Mouse (Mus musculus) heart, embryonic 15.5 days (tissue): ENCODE results near the gene D630045J12Rik. TPM values are rescaled to one million over a fixed set of nuclear protein-coding genes. Genes with fewer than 3 reads are reported as not detected.
A peak's percentile ranks its signal among the peaks of the same experiment; 100 is the strongest.

ENCODE experiments used
- ATAC-seq: fragments of 200-750 bp; cut with Nextera tagmentation; replicated peaks from 2 replicates; pipeline ENCODE4 v1.8.0; 2017; ENCODE audit warnings: low read depth, moderate TSS enrichment; ENCODE audit not compliant: insufficient number of reproducible peaks, insufficient read depth, low FRiP score
- H3K27ac ChIP-seq: fragments of 300-500 bp; sonication (generic); 2 replicates; pipeline ENCODE4 v1.5.1; 2015; ENCODE audit warnings: mild to moderate bottlenecking, inconsistent platforms
- H3K27me3 ChIP-seq: fragments of 300-500 bp; sonication (generic); 2 replicates; pipeline ENCODE4 v1.6.1; 2015; ENCODE audit warnings: inconsistent platforms
- H3K36me3 ChIP-seq: fragments of 300-500 bp; sonication (generic); 2 replicates; pipeline ENCODE4 v1.6.1; 2015; ENCODE audit warnings: mild to moderate bottlenecking, inconsistent platforms
- H3K4me1 ChIP-seq: fragments of 300-500 bp; sonication (generic); replicated peaks from 2 replicates; pipeline ENCODE4 v1.6.1; 2015; ENCODE audit warnings: inconsistent platforms
- H3K4me2 ChIP-seq: fragments of 300-500 bp; sonication (generic); 2 replicates; pipeline ENCODE4 v1.6.1; 2015; ENCODE audit warnings: inconsistent platforms, mild to moderate bottlenecking, moderate library complexity
- H3K4me3 ChIP-seq: fragments of 300-500 bp; sonication (generic); 2 replicates; pipeline ENCODE4 v1.5.1; 2015; ENCODE audit warnings: mild to moderate bottlenecking, inconsistent platforms
- H3K9ac ChIP-seq: fragments of 300-500 bp; sonication (generic); 2 replicates; pipeline ENCODE4 v1.6.1; 2015; ENCODE audit warnings: mild to moderate bottlenecking, inconsistent platforms
- H3K9me3 ChIP-seq: fragments of 300-500 bp; sonication (generic); replicated peaks from 2 replicates; pipeline ENCODE4 v1.6.1; 2016; ENCODE audit warnings: inconsistent platforms
- WGBS: fragments of 180-500 bp; shearing (Covaris S2); methylation state at CpG from one replicate; pipeline ENCODE4 v1.1.7; 2015; ENCODE audit warnings: mixed read lengths; 5-methylcytosine and 5-hydroxymethylcytosine counted together
- polyA plus RNA-seq: library from polyadenylated mRNA; unstranded; fragments of >200 nt; fragmentation: Nextera tagmentation; extraction: Ambion mirVana; gene quantifications from 2 replicates; pipeline ENCODE4 v1.2.1, GENCODE M21; 2015

D630045J12Rik gene
- polyA plus RNA-seq, 1 experiment from 2014 or later: 1.1 TPM

GRCm38 (mm10) chr6:38206941-38207531, 46.8 kb downstream of the D630045J12Rik start:
- no peak for ATAC-seq
- H3K4me1 ChIP-seq: peaks cover 12% of the 10 kb centered on the region; the same call in 1 of the 2 replicates
- H3K9ac ChIP-seq: no peak overlapping the region
- no peak overlapping the region for H3K27ac ChIP-seq
- H3K4me3 ChIP-seq: no peak overlapping the region
- 16% methylated on average over 8 of the region's 8 CpGs for WGBS
- H3K27me3 ChIP-seq: no peaks in the 10 kb centered on the region
- H3K36me3 ChIP-seq: no peaks in the 10 kb centered on the region
- H3K9me3 ChIP-seq: no peaks in the 10 kb centered on the region
- no peak overlapping the region for H3K4me2 ChIP-seq

DNA sequence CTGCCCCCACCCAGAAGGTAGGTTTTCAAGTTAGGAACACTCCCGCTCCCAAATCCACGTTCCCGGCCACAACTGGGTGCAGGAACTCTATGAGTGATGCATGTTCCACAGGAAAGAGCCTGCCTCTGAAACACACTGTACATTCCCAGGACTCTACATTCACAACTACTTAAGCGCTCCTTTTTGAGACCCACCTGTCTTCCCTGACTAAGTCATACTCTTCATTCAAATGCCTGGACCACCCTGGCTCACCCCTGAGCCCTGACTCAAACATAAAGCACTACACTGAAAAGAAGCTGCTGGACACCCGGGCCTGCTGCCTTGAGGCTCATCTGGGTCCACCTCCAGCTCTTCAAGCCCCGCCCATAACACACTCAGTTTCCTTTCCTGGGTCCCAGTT, 48.4 kb downstream of the D630045J12Rik start:
- H3K4me1 ChIP-seq: peaks cover 12% of the 10 kb centered on the region; the same call in 1 of the 2 replicates
- no peak overlapping the region for H3K27ac ChIP-seq
- no peak overlapping the region for H3K9ac ChIP-seq
- H3K36me3 ChIP-seq: no peaks in the 10 kb centered on the region
- no peaks in the 10 kb centered on the region for H3K9me3 ChIP-seq
- H3K4me3 ChIP-seq: no peak overlapping the region
- no peak overlapping the region for H3K4me2 ChIP-seq
- WGBS: 88% methylated on average over 6 of the region's 6 CpGs
- no peaks in the 10 kb centered on the region for H3K27me3 ChIP-seq
- no peak for ATAC-seq

DNA sequence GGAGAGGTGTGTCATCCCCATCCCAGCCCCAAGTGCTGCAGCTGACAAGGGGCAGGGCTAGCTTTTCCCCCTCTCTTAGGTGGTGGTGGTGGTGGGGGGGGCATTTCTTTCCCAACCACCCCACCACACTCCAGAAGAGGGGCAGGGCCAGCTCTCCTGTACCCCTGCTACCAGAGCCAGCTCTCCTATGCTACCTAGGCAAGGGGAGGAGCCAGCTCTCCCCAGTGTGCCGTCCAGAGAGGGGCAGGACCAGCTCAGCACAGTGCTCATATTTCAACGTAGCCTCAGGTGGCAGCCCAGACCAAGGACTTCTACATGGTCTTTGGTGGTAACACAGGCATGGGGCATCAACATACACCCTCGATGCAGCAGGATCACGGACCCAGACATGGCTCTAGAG, 50.0 kb downstream of the D630045J12Rik start:
- no peak overlapping the region for H3K4me2 ChIP-seq
- H3K27me3 ChIP-seq: no peaks in the 10 kb centered on the region
- peaks cover 24% of the 10 kb centered on the region for H3K4me1 ChIP-seq
- H3K36me3 ChIP-seq: no peaks in the 10 kb centered on the region
- no peak overlapping the region for H3K4me3 ChIP-seq
- H3K27ac ChIP-seq: no peak overlapping the region
- H3K9ac ChIP-seq: no peak overlapping the region
- H3K9me3 ChIP-seq: no peaks in the 10 kb centered on the region
- 57% methylated on average over 4 of the region's 4 CpGs for WGBS
- no peak for ATAC-seq

DNA sequence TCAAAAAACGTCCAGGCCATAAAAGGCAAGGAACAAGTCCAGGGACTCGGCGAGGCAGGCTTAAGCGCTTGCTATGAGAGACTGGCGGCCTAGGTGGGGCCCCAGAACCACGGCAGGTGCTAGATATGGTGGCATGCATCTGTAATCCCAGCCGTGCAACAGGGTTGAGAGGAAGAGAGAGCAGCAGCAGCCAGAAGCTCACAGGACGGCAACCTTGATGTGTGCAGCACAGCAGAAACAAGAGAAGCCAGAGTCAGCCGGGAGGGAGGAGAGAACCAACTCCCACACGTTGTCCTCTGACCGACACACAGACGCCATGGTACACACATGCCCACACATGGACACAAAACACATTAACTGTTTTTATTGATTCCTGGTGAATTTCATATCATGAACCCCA, 51.0 kb downstream of the D630045J12Rik start:
- H3K27me3 ChIP-seq: no peaks in the 10 kb centered on the region
- peaks cover 24% of the 10 kb centered on the region for H3K4me1 ChIP-seq
- H3K9ac ChIP-seq: no peak overlapping the region
- H3K27ac ChIP-seq: no peak overlapping the region
- H3K36me3 ChIP-seq: no peaks in the 10 kb centered on the region
- WGBS: 69% methylated on average over 12 of the region's 12 CpGs
- no peaks in the 10 kb centered on the region for H3K9me3 ChIP-seq
- no peak overlapping the region for H3K4me2 ChIP-seq
- no peak for ATAC-seq
- no peak overlapping the region for H3K4me3 ChIP-seq

DNA sequence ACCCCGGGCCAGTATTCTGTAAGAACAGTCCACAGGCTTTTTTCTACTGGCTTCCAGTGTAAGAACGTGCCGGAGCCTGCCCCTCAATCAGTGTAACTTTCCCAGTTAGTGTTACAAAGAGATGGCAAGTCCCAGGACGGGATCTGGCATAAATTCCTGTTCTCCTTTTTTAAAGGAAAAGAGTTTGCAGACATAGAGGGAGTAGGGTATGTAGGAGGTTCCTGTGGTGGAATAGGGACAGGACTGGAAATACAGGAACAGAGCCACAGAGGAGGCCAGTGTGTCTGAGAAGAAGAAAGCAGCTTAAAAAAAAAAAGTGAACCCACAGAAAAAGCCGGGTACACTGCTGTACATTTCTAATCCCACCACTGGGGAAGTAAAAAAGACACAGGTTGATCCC, 52.3 kb downstream of the D630045J12Rik start:
- H3K4me1 ChIP-seq: peaks cover 19% of the 10 kb centered on the region
- ATAC-seq: no peak
- 65% methylated on average over 5 of the region's 5 CpGs for WGBS
- no peaks in the 10 kb centered on the region for H3K36me3 ChIP-seq
- no peak overlapping the region for H3K4me3 ChIP-seq
- H3K9ac ChIP-seq: no peak overlapping the region
- no peak overlapping the region for H3K4me2 ChIP-seq
- H3K27me3 ChIP-seq: no peaks in the 10 kb centered on the region
- H3K27ac ChIP-seq: no peak overlapping the region
- H3K9me3 ChIP-seq: no peaks in the 10 kb centered on the region

DNA sequence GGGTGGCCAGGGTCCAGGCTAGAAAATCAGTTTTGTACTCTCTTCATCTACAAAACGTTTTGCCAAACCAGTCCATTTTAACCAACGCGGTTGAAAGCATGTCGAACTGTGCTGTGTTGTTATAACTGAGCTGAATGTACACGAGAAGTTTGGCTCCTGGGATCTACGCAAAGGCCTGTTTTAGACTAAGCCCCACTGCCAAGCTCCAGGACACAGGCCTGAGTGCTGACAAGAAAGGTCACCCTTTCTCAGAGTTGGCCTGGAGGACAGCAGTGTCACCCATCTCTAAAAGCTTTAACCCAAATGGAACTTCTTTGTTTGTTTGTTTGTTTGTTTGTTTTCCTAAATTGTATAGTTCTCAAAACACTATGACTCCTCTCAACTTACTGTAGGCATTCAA, 54.2 kb downstream of the D630045J12Rik start:
- Histone ChIP-seq H3K36me3 (no peaks in the 10 kb centered on the region), H3K4me3 (no peak overlapping the region), H3K27ac (no peak overlapping the region), H3K4me2 (no peak overlapping the region), H3K27me3 (no peaks in the 10 kb centered on the region), H3K9ac (no peak overlapping the region), H3K9me3 (no peaks in the 10 kb centered on the region), H3K4me1 (peaks cover 19% of the 10 kb centered on the region; the same call in 1 of the 2 replicates)
- ATAC-seq: no peak
- WGBS: 69% methylated on average over 6 of the region's 6 CpGs

DNA sequence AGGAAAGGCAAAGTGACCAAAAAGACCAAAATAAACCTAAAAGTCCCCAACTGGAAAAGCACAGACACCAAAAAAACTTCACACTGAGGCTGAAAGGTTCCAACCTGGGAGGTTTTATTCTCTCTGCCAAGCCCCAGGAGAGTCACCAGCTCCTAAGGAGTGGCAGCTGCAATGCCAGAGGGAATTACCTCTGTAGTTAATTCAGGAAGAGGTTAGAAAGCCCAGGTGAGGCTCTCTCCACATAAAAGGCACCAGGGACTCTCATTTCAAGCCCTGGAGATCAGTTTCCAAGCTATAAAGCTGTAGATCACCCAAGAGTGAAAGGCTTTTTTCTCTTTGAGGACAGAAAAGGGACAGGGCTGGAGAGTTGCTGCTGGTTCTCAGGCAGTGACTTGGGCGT, 55.1 kb downstream of the D630045J12Rik start:
- WGBS: 77% methylated on average over 1 of the region's 1 CpGs
- H3K36me3 ChIP-seq: no peaks in the 10 kb centered on the region

GRCm38 (mm10) chr6:38196266-38197189, 57.3 kb downstream of the D630045J12Rik start:
- Histone ChIP-seq H3K4me2 (no peak overlapping the region), H3K9ac (no peak overlapping the region), H3K27ac (no peak overlapping the region), H3K27me3 (no peaks in the 10 kb centered on the region), H3K4me3 (no peak overlapping the region), H3K9me3 (no peaks in the 10 kb centered on the region), H3K36me3 (no peaks in the 10 kb centered on the region), H3K4me1 (peaks cover 19% of the 10 kb centered on the region)
- ATAC-seq: 0 out of 2 replicates have a peak, but pooled peaks have one; percentile 58
- 73% methylated on average over 24 of the region's 24 CpGs for WGBS

More for the DNA sequence above, 55.1 kb downstream of the D630045J12Rik start:
- ATAC-seq: no peak
- H3K9ac ChIP-seq: no peak overlapping the region
- peaks cover 19% of the 10 kb centered on the region for H3K4me1 ChIP-seq
- H3K4me2 ChIP-seq: no peak overlapping the region
- H3K27me3 ChIP-seq: no peaks in the 10 kb centered on the region
- H3K9me3 ChIP-seq: no peaks in the 10 kb centered on the region
- no peak overlapping the region for H3K27ac ChIP-seq
- no peak overlapping the region for H3K4me3 ChIP-seq

DNA sequence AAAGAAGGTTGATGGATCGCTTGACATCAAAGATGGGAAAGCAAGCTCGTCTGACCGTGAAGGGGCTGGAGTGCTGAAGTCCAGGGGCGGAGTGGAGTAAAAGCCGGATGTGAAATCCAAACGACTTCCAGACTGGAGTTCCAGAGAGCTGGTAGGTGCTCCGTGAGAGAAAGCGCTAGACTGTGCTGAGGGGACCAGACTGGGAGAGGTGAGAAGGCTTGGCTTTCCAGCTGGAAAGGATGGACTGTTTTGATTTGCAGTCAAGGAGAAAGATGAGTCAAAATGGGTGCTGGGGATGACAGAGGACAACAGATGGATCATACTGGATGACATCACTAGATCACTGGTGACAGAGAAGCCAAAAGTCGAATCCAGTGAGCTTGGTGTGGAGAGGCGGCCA, 58.5 kb downstream of the D630045J12Rik start:
- Histone ChIP-seq H3K27me3 (no peaks in the 10 kb centered on the region), H3K4me1 (peaks cover 19% of the 10 kb centered on the region), H3K9ac (no peak overlapping the region), H3K4me3 (no peak overlapping the region), H3K27ac (no peak overlapping the region), H3K36me3 (no peaks in the 10 kb centered on the region), H3K4me2 (no peak overlapping the region), H3K9me3 (no peaks in the 10 kb centered on the region)
- 85% methylated on average over 10 of the region's 10 CpGs for WGBS
- no peak for ATAC-seq

GRCm38 (mm10) chr6:38194046-38194445, 59.8 kb downstream of the D630045J12Rik start:
- ATAC-seq: no peak
- H3K36me3 ChIP-seq: no peaks in the 10 kb centered on the region
- no peak overlapping the region for H3K4me3 ChIP-seq
- H3K4me2 ChIP-seq: no peak overlapping the region
- H3K27ac ChIP-seq: no peak overlapping the region
- H3K9ac ChIP-seq: no peak overlapping the region
- H3K4me1 ChIP-seq: peaks cover 8% of the 10 kb centered on the region
- WGBS: 60% methylated on average over 7 of the region's 7 CpGs
- no peaks in the 10 kb centered on the region for H3K9me3 ChIP-seq
- no peaks in the 10 kb centered on the region for H3K27me3 ChIP-seq

- Histone ChIP-seq H3K27me3 (no peaks in the 10 kb centered on the region), H3K4me3 (no peak overlapping the region), H3K9me3 (no peaks in the 10 kb centered on the region), H3K36me3 (no peaks in the 10 kb centered on the region), H3K27ac (no peak overlapping the region), H3K4me2 (no peak overlapping the region), H3K4me1 (peaks cover 6% of the 10 kb centered on the region), H3K9ac (no peak overlapping the region)
- no peak for ATAC-seq
- WGBS: 94% methylated on average over 7 of the region's 7 CpGs
Measured at GRCm38 (mm10) chr6:38192952-38193351, 60.9 kb downstream of the D630045J12Rik start.
